Mouse (Mus musculus): Measurements from ENCODE around the gene Dhrs1. TPM values are rescaled to one million over a fixed set of nuclear protein-coding genes. Genes with fewer than 3 reads are reported as not detected.
"Not testable (repeated sequence)": the region's sequence is repeated elsewhere in the genome, so short reads cannot be mapped to it uniquely, and the experiment has no call there.

The Dhrs1 gene
- polyA plus RNA-seq, 1 experiment from 2014 or later, result 122 TPM

DNA sequence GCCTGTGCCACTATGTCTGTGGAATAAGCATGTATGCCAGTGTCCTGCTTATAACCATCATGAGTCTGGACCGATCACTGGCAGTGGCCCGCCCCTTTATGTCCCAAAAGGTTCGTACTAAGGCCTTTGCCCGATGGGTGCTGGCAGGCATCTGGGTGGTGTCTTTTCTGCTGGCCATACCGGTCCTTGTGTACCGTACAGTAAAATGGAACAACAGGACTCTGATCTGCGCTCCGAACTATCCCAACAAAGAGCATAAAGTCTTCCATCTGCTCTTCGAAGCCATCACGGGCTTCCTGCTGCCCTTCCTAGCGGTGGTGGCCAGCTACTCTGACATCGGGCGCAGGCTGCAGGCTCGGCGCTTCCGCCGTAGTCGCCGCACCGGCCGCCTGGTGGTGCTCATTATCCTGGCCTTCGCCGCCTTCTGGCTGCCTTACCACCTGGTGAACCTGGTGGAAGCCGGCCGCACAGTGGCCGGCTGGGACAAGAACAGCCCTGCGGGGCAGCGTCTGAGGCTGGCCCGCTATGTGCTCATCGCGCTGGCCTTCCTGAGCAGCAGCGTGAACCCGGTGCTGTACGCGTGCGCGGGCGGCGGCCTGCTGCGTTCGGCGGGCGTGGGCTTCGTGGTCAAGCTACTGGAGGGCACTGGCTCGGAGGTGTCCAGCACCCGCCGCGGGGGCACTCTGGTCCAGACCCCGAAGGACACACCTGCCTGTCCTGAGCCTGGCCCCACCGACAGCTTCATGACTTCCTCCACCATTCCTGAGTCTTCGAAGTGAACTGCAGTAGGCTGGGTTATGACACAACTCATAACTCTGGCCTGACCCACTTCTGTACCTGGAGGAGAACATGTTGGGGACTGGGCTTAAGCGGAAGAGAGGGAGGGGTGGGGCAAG is 22.3 kb upstream of the Dhrs1 start:
- Histone ChIP-seq H3K4me2 (ENCODE audit: low read length) (peak overlapping the region; percentile 68), H3K4me1 (replicated peaks; ENCODE audit: insufficient read depth, low read length) (0 out of 2 replicates have a peak, but pooled peaks cover 10% of the 10 kb centered on the region), H3K36me3 (ENCODE audit: insufficient read depth, low read length) (no peaks in the 10 kb centered on the region), H3K9ac (ENCODE audit: low read depth, low read length) (peak overlapping the region; percentile 45), H3K27ac (no peak overlapping the region), H3K9me3 (replicated peaks; ENCODE audit: low read length) (no peaks in the 10 kb centered on the region), H3K4me3 (replicated peaks; ENCODE audit: low read depth, low read length) (peak overlapping the region; percentile 20; the same call in 1 of the 2 replicates), H3K27me3 (ENCODE audit: insufficient read depth, low read length) (0 out of 2 replicates have a peak, but pooled peaks cover 4% of the 10 kb centered on the region)
- WGBS, result 11% methylated on average over 52 of the region's 52 CpGs
- DNase-seq (ENCODE audit: low spot score), result peak; percentile 70
- TF ChIP-seq CTCF (IDR thresholded peaks at IDR 0.05; ENCODE audit: low read depth), result peak; percentile 68
- ATAC-seq (replicated peaks; ENCODE audit: low FRiP score, low read depth), result peak; percentile 77

DNA sequence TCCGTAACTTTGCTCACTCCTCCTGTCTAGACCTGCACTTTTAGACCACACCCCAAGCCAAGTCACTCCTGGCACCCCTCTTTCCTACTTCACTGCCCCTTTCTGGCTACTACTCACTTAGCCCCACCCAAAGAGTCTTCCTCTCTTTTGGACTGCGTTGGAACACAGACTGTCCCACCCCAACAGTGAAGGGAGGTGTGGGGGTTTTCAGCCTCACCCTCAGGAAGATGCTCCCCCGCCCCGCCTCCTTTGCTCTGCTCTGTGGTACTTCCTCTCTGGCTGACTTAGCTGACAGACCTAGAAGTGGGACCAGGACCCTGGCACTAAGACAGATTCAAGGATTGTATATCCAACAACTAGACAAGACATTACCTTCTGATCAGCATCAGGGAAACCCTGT is 20.2 kb upstream of the Dhrs1 start, which contains the start of gene Ltb4r1:
TSS of gene Ltb4r1 (plus strand) at position 267 of the 400 bp plus-strand sequence.
- 0 out of 2 replicates have a peak, but pooled peaks cover 14% of the 10 kb centered on the region for H3K27me3 ChIP-seq (ENCODE audit: insufficient read depth, low read length)

DNA sequence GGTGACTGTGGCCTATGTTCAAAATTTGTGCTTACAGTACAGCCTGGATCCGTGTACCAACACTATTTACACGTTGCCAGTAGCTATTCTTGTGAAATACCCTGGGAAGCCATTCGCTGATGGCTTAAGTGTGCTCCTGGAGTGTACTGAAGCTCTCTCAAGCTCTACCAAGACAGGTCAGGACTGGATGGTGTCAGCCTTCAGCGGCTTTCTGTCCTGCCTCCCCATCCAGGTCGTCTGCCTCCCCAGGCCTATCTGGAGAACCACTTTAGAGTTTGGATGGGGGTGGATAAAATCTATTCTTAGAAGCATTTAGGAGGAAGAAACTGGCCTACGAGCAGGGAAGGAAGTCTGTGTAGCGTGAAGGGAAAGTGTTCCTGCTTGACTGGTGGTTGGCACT is 17.7 kb upstream of the Dhrs1 start:
- no peak overlapping the region for H3K9ac ChIP-seq (ENCODE audit: low read depth, low read length)
- DNase-seq (ENCODE audit: low spot score) (no peak), ATAC-seq (replicated peaks; ENCODE audit: low FRiP score, low read depth) (no peak)
- WGBS, result 47% methylated on average over 7 of the region's 7 CpGs
- peaks cover 25% of the 10 kb centered on the region for H3K4me1 ChIP-seq (replicated peaks; ENCODE audit: insufficient read depth, low read length)
- peak overlapping the region; percentile 52 for H3K27ac ChIP-seq
- peak overlapping the region; percentile 81; the same call in 1 of the 2 replicates for H3K4me2 ChIP-seq (ENCODE audit: low read length)
- H3K9me3 ChIP-seq (replicated peaks; ENCODE audit: low read length), result no peaks in the 10 kb centered on the region
- TF ChIP-seq CTCF (IDR thresholded peaks at IDR 0.05; ENCODE audit: low read depth), result no peak
- no peaks in the 10 kb centered on the region for H3K36me3 ChIP-seq (ENCODE audit: insufficient read depth, low read length)
- 0 out of 2 replicates have a peak, but pooled peaks cover 14% of the 10 kb centered on the region for H3K27me3 ChIP-seq (ENCODE audit: insufficient read depth, low read length)
- H3K4me3 ChIP-seq (replicated peaks; ENCODE audit: low read depth, low read length), result no peak overlapping the region

More for the DNA sequence above, 20.2 kb upstream of the Dhrs1 start, which contains the start of gene Ltb4r1:
- H3K4me2 ChIP-seq (ENCODE audit: low read length), result no peak within 1 kb of the TSS
- H3K27ac ChIP-seq, result no peak within 1 kb of the TSS
- H3K9me3 ChIP-seq (replicated peaks; ENCODE audit: low read length), result no peaks in the 10 kb centered on the region
- no peak within 1 kb of the TSS for H3K4me3 ChIP-seq (replicated peaks; ENCODE audit: low read depth, low read length)
- peaks cover 22% of the 10 kb centered on the region for H3K4me1 ChIP-seq (replicated peaks; ENCODE audit: insufficient read depth, low read length)
- 68% methylated on average over 4 of the region's 4 CpGs for WGBS
- H3K36me3 ChIP-seq (ENCODE audit: insufficient read depth, low read length), result no peaks in the 10 kb centered on the region
- no peak within 1 kb of the TSS for H3K9ac ChIP-seq (ENCODE audit: low read depth, low read length)
- DNase-seq (ENCODE audit: low spot score), result no peak
- ATAC-seq (replicated peaks; ENCODE audit: low FRiP score, low read depth), result no peak
- TF ChIP-seq CTCF (IDR thresholded peaks at IDR 0.05; ENCODE audit: low read depth), result no peak

DNA sequence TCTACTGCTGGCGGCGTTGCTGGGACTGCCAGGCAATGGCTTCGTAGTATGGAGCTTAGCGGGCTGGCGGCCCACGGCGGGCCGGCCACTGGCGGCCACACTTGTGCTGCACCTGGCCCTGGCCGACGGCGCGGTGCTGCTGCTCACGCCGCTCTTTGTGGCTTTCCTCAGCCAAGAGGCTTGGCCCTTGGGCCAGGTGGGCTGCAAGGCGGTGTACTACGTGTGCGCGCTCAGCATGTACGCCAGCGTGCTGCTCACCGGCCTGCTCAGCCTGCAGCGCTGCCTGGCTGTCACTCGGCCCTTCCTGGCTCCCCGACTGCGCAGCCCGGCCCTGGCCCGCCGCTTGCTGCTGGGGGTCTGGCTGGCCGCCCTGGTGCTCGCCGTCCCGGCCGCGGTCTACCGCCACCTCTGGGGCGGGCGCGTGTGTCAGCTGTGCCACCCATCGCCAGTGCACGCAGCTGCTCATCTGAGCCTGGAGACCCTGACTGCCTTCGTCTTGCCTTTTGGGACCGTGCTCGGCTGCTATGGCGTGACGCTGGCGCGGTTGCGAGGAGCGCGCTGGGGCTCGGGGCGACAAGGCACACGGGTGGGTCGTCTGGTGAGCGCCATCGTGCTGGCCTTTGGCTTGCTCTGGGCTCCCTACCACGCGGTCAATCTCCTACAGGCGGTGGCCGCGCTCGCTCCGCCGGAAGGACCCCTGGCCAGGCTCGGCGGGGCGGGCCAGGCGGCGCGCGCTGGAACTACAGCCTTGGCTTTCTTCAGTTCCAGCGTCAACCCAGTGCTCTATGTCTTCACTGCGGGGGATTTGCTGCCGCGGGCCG is 16.7 kb upstream of the Dhrs1 start:
- Histone ChIP-seq H3K9me3 (replicated peaks; ENCODE audit: low read length) (no peaks in the 10 kb centered on the region), H3K36me3 (ENCODE audit: insufficient read depth, low read length) (no peaks in the 10 kb centered on the region), H3K4me3 (replicated peaks; ENCODE audit: low read depth, low read length) (peak overlapping the region; percentile 39), H3K9ac (ENCODE audit: low read depth, low read length) (peak overlapping the region; percentile 58), H3K4me1 (replicated peaks; ENCODE audit: insufficient read depth, low read length) (peaks cover 21% of the 10 kb centered on the region), H3K4me2 (ENCODE audit: low read length) (peak overlapping the region; percentile 81), H3K27me3 (ENCODE audit: insufficient read depth, low read length) (0 out of 2 replicates have a peak, but pooled peaks cover 11% of the 10 kb centered on the region), H3K27ac (peak overlapping the region; percentile 52)
- TF ChIP-seq CTCF (IDR thresholded peaks at IDR 0.05; ENCODE audit: low read depth), result peak; percentile 43
- DNase-seq (ENCODE audit: low spot score), result peak; percentile 85
- 1% methylated on average over 77 of the region's 77 CpGs for WGBS
- ATAC-seq (replicated peaks; ENCODE audit: low FRiP score, low read depth), result peak; percentile 47

DNA sequence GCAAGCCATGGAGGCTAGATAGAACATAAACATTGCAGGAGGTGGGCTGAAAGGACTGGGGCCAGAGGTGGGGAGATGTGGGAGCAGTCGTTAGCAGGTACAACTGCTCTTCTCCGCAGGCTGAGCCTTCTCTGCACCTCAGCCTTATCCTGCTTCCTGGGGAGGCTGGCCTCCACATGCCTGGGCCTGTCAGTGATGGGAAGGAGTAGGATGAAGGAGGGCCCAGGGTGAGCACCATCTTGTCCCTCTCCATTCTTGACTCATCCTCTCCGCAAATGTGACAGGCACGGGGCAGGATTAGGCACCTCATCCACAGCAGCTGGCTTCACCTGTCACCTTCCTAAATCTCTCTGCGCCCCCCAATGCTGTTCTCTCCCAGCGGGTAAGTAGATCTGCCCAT is 15.7 kb upstream of the Dhrs1 start, which contains the start of gene Ltb4r2:
TSS of gene Ltb4r2 (plus strand) at position 266 of the 400 bp plus-strand sequence.
- WGBS, result 89% methylated on average over 6 of the region's 6 CpGs
- H3K4me2 ChIP-seq (ENCODE audit: low read length), result peak within 1 kb of the TSS; percentile 81
- H3K36me3 ChIP-seq (ENCODE audit: insufficient read depth, low read length), result no peaks in the 10 kb centered on the region
- DNase-seq (ENCODE audit: low spot score) (no peak), ATAC-seq (replicated peaks; ENCODE audit: low FRiP score, low read depth) (no peak)
- 0 out of 2 replicates have a peak, but pooled peaks cover 10% of the 10 kb centered on the region for H3K27me3 ChIP-seq (ENCODE audit: insufficient read depth, low read length)
- no peak within 1 kb of the TSS for H3K27ac ChIP-seq
- peak within 1 kb of the TSS; percentile 39 for H3K4me3 ChIP-seq (replicated peaks; ENCODE audit: low read depth, low read length)
- peak within 1 kb of the TSS; percentile 58 for H3K9ac ChIP-seq (ENCODE audit: low read depth, low read length)
- H3K9me3 ChIP-seq (replicated peaks; ENCODE audit: low read length), result no peaks in the 10 kb centered on the region
- TF ChIP-seq CTCF (IDR thresholded peaks at IDR 0.05; ENCODE audit: low read depth), result no peak
- H3K4me1 ChIP-seq (replicated peaks; ENCODE audit: insufficient read depth, low read length), result peaks cover 21% of the 10 kb centered on the region

DNA sequence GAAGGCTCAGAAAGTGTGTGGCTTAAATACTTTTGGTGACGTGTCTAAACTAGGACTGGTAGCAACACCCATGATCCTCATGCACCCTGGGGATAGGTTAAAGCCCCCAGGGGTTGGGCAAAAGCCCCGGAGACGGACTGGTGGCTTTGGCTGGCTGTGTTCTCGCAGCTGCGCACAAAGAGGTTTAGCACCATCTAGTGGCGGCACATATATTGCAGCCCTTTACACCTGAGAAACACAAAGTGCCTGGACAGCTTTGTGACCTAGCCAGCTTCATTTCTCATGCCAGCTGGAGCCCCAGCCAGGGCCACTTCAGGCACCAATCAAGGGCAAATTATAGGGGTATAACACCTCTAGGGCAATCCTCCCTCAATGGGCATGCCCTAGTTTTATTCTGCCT is 14.7 kb upstream of the Dhrs1 start:
- Histone ChIP-seq H3K9ac (ENCODE audit: low read depth, low read length) (0 out of 2 replicates have a peak overlapping the region, but pooled peaks have one; percentile 37), H3K4me3 (replicated peaks; ENCODE audit: low read depth, low read length) (peak overlapping the region; percentile 11; the same call in 1 of the 2 replicates), H3K4me1 (replicated peaks; ENCODE audit: insufficient read depth, low read length) (peaks cover 21% of the 10 kb centered on the region), H3K4me2 (ENCODE audit: low read length) (peak overlapping the region; percentile 51)
- not testable (repeated sequence) for H3K36me3 ChIP-seq (ENCODE audit: insufficient read depth, low read length); H3K9me3 ChIP-seq (replicated peaks; ENCODE audit: low read length); H3K27me3 ChIP-seq (ENCODE audit: insufficient read depth, low read length); H3K27ac ChIP-seq
- peak; percentile 78 for DNase-seq (ENCODE audit: low spot score)
- peak; percentile 83 for TF ChIP-seq CTCF (IDR thresholded peaks at IDR 0.05; ENCODE audit: low read depth)
- WGBS, result 2% methylated on average over 5 of the region's 6 CpGs
- peak; percentile 38 for ATAC-seq (replicated peaks; ENCODE audit: low FRiP score, low read depth)

Measured in kidney, postnatal 0 days (tissue).